Mouse (Mus musculus) central nervous system, embryonic 14 days (tissue): ENCODE results near the gene Ggact. TPM values are rescaled to one million over a fixed set of nuclear protein-coding genes. Genes with fewer than 3 reads are reported as not detected.

Experiments
- polyA plus RNA-seq: library from polyadenylated mRNA; depleted of rRNA; stranded (reverse); fragments of >200 nt; gene quantifications from 2 replicates; pipeline ENCODE4 v1.2.3, GENCODE M21; 2012; rRNA removed

Ggact gene
- polyA plus RNA-seq: 7.6 and 10.9 TPM in 2 replicates

GRCm38 (mm10) chr14:122913657-122914056 is at the start of gene Ggact:
TSS of gene Ggact (minus strand) at chr14:122913757.

Other genes starting within 250 kb of the Ggact start
- gene Tmtc4, start 70.3 kb upstream of the Ggact start, polyA plus RNA-seq: 29.0 and 32.0 TPM in 2 replicates